Comparison of ENCODE assay signal across 8 mouse cellular contexts in the genomic region with DNA sequence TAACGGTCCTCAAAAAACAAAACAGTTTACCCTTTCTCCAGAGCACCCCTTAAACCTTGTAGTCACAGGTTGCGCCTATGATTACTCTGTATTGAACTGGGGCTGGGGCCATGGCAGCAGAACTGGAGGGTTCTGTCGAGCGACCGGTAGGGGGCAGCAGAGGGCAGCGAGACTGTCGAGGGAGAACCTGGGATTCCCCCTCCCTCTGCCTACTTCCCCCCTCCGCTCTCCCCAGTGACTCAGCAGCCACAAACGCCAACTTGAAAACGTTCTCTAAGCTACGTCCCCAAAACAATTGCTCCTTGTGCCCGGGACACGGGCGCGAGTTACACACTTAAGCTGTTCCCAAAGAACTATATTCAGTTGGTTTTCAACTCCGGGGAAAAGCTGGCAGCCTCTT. TPM values are rescaled to one million over a fixed set of nuclear protein-coding genes. Genes with fewer than 3 reads are reported as not detected.
A peak's percentile ranks its signal among the peaks of the same experiment; 100 is the strongest.
DNase-seq lines count a peak whose midpoint lies in the region; ATAC-seq lines count a peak whose summit lies in the region.

No protein-coding gene starts in this region.

- no peak overlapping the region for H3K4me3 ChIP-seq in intestine, embryonic 14.5 days (ENCODE audit: low read depth, low read length)

- H3K4me1 ChIP-seq in intestine, embryonic 14.5 days (replicated peaks; ENCODE audit: control insufficient read depth, insufficient read depth, low read length): peaks cover 7% of the 10 kb centered on the region; the same call in 1 of the 2 replicates

- no peaks in the 10 kb centered on the region for H3K27me3 ChIP-seq in intestine, embryonic 14.5 days (replicated peaks; ENCODE audit: control insufficient read depth, insufficient read depth, low read length)

- no peak overlapping the region for H3K9ac ChIP-seq in intestine, embryonic 14.5 days (ENCODE audit: low read length)

- DNase-seq in adrenal gland, adult (ENCODE audit: inconsistent age in 2 of 2, low spot score in 1 of 2): peak; percentile 92 to 97
- peak; percentile 95 for DNase-seq in embryo, embryonic 10.5 days (ENCODE audit: low spot score)
- DNase-seq in gastrocnemius, postnatal 25 days: peak; percentile 75
- peak; percentile 95 for DNase-seq in intestine, embryonic 14.5 days (ENCODE audit: low spot score)
- peak; percentile 83 to 89 for DNase-seq in left cerebral cortex, postnatal 14 days (ENCODE audit: low spot score in 2 of 2)
- peak; percentile 93 for DNase-seq in mesoderm, embryonic 11.5 days (ENCODE audit: low read depth, low spot score)
- peak; percentile 81 for DNase-seq in right cerebral cortex, postnatal 25 days
- DNase-seq in urinary bladder, postnatal 36 days (ENCODE audit: low spot score in 2 of 2): peak; percentile 80 to 89

- H3K9me3 ChIP-seq in intestine, embryonic 14.5 days (ENCODE audit: control insufficient read depth, low read length): no peaks in the 10 kb centered on the region

- peak; percentile 41 for ATAC-seq in intestine, embryonic 14.5 days (replicated peaks; ENCODE audit: low FRiP score, low TSS enrichment, low read depth)

- H3K4me2 ChIP-seq in intestine, embryonic 14.5 days (ENCODE audit: low read length): peak overlapping the region; percentile 45

- no peaks in the 10 kb centered on the region for H3K36me3 ChIP-seq in intestine, embryonic 14.5 days (ENCODE audit: control insufficient read depth, insufficient read depth, low read length)

- intact Hi-C loops in left cerebral cortex, postnatal 14 days (cut with DNase I): loop anchor here (1.0 to 2.0 kb wide), 2 partner anchors 48 to 78 kb away; no protein-coding TSS in a partner anchor

- WGBS in intestine, embryonic 14.5 days: under 1% methylated on average over 16 of the region's 16 CpGs

- no peak overlapping the region for H3K27ac ChIP-seq in intestine, embryonic 14.5 days (ENCODE audit: low read depth)

RNA-seq across cellular contexts. Expression of a gene that starts 4.5 kb away (rescaled TPM):
- total RNA-seq in gastrocnemius, postnatal 25 days (2021): not detected
- polyA plus RNA-seq in intestine, embryonic 14.5 days (2014; fragmentation: Nextera tagmentation; extraction: Ambion mirVana): 0.73 and 1.4 TPM in 2 replicates
- 1 to 10 TPM; 1.3 to 1.6 TPM for total RNA-seq in left cerebral cortex, postnatal 14 days (2021)

RNA-seq across cellular contexts. Expression of a gene that starts 57.0 kb away (rescaled TPM):
- under 1 TPM; 0.18 to 0.32 TPM for total RNA-seq in gastrocnemius, postnatal 25 days (2021)
- 3.5 TPM in 2 replicates for polyA plus RNA-seq in intestine, embryonic 14.5 days (2014; fragmentation: Nextera tagmentation; extraction: Ambion mirVana)
- total RNA-seq in left cerebral cortex, postnatal 14 days (2021): 1 to 10 TPM; 1.1 to 2.1 TPM
